Mouse (Mus musculus) kidney, embryonic 14.5 days (tissue): Measurements from ENCODE around the gene Hes7. TPM values are rescaled to one million over a fixed set of nuclear protein-coding genes. Genes with fewer than 3 reads are reported as not detected.

Experiments used
- ATAC-seq: fragments of 200-750 bp; cut with Nextera tagmentation; 2 replicates; pipeline ENCODE4 v1.8.0; 2017; ENCODE audit warnings: moderate number of reproducible peaks, mild to moderate bottlenecking, moderate TSS enrichment, moderate library complexity; ENCODE audit not compliant: low FRiP score, low TSS enrichment
- H3K27ac ChIP-seq: fragments of 300-500 bp; sonication (generic); 2 replicates; pipeline ENCODE4 v1.5.1; 2014; ENCODE audit warnings: low read depth, mild to moderate bottlenecking, low read length, moderate library complexity, mixed read lengths
- H3K27me3 ChIP-seq: fragments of 300-500 bp; sonication (generic); 2 replicates; pipeline ENCODE4 v1.6.1; 2014; ENCODE audit warnings: mild to moderate bottlenecking, low read length; ENCODE audit not compliant: control insufficient read depth, insufficient read depth
- H3K36me3 ChIP-seq: fragments of 300-500 bp; sonication (generic); 2 replicates; pipeline ENCODE4 v1.6.1; 2014; ENCODE audit warnings: low read length, mixed read lengths; ENCODE audit not compliant: control insufficient read depth, insufficient read depth
- H3K4me1 ChIP-seq: fragments of 300-500 bp; sonication (generic); 2 replicates; pipeline ENCODE4 v1.6.1; 2014; ENCODE audit warnings: low read length, mixed read lengths; ENCODE audit not compliant: control insufficient read depth, insufficient read depth
- H3K4me2 ChIP-seq: fragments of 300-500 bp; sonication (generic); replicated peaks from 2 replicates; pipeline ENCODE4 v1.6.1; 2014; ENCODE audit warnings: low read depth, mild to moderate bottlenecking, low read length
- H3K4me3 ChIP-seq: fragments of 300-500 bp; sonication (generic); 2 replicates; pipeline ENCODE4 v1.5.1; 2014; ENCODE audit warnings: mild to moderate bottlenecking, low read length
- H3K9ac ChIP-seq: fragments of 300-500 bp; sonication (generic); 2 replicates; pipeline ENCODE4 v1.6.1; 2014; ENCODE audit warnings: low read depth, mild to moderate bottlenecking, low read length, moderate library complexity
- H3K9me3 ChIP-seq: fragments of 300-500 bp; sonication (generic); 2 replicates; pipeline ENCODE4 v1.6.1; 2016; ENCODE audit warnings: low read length; ENCODE audit not compliant: control insufficient read depth
- WGBS: fragments of 180-500 bp; shearing (Covaris S2); extraction: QIAGEN DNeasy Blood & Tissue Kit; methylation state at CpG from one replicate; pipeline ENCODE4 v1.1.7; 2014; 5-methylcytosine and 5-hydroxymethylcytosine counted together
- polyA plus RNA-seq: library from polyadenylated mRNA; unstranded; fragments of >200 nt; fragmentation: Nextera tagmentation; extraction: Ambion mirVana; gene quantifications from 2 replicates; pipeline ENCODE4 v1.2.1, GENCODE M21; 2014

Hes7 gene
- polyA plus RNA-seq, 1 experiment from 2014 or later = 0.23 TPM

DNA sequence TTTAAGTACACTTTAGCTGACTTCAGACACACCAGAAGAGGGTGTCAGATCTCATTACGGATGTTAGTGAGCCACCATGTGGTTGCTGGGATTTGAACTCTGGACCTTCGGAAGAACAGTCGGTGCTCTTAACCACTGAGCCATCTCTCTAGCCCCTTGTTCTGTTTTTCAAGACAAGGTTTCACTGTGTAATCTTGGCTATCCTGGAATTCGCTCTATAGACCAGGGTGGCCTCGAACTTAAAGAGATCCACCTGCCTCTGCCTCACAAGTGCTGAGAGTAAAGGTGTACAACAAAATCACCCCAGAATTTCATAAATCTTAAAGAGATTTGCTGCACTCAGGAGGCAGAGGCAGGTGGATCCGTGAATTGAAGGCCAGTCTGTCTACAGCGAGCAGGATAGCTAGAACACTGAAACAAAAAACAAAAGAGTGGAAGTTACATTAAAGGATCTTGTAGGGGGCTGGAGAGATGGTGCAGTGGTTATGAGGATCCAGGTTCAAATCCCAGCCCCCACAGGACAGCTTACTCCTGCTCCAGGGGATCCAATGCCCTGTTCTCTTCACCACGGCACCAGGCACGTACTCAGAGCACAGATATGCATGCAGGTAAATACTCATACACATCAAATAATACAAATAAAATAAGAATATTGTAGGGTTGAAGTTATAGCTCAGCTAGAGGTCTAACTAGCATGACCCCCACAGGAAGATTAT lies 44.3 kb upstream of the Hes7 start:
- no peak overlapping the region for H3K9ac ChIP-seq
- no peak overlapping the region for H3K4me3 ChIP-seq
- 62% methylated on average over 8 of the region's 9 CpGs for WGBS
- H3K9me3 ChIP-seq = no peaks in the 10 kb centered on the region
- ATAC-seq = no peak
- no peaks in the 10 kb centered on the region for H3K36me3 ChIP-seq
- peaks cover 20% of the 10 kb centered on the region; the same call in 1 of the 2 replicates for H3K4me1 ChIP-seq
- no peaks in the 10 kb centered on the region for H3K27me3 ChIP-seq
- H3K4me2 ChIP-seq = no peak overlapping the region
- no peak overlapping the region for H3K27ac ChIP-seq

DNA sequence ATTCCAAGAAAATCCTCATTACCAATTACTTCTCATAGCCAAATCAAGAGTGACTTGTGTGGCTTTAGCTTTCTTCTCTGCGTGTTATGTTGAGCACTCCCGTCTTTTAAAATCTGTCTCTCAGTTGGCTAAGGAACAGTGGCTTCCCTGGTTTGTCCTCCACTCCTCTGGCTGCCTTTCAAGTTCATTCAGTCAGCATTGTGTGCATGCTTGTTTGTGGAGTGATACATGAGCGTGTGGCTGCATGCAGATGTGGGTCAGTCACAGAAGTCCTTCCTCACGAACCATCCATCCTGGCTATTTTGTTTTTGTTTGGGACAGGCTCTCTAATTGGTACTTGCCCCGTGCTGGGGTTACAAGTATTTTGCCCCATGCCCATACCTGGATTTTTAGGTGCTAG lies 43.6 kb upstream of the Hes7 start:
- no peaks in the 10 kb centered on the region for H3K27me3 ChIP-seq
- no peak for ATAC-seq
- peaks cover 15% of the 10 kb centered on the region; the same call in 1 of the 2 replicates for H3K4me1 ChIP-seq
- no peaks in the 10 kb centered on the region for H3K36me3 ChIP-seq
- H3K27ac ChIP-seq = no peak overlapping the region
- H3K9ac ChIP-seq = no peak overlapping the region
- H3K4me2 ChIP-seq = no peak overlapping the region
- WGBS = 65% methylated on average over 5 of the region's 5 CpGs
- H3K4me3 ChIP-seq = no peak overlapping the region
- no peaks in the 10 kb centered on the region for H3K9me3 ChIP-seq

DNA sequence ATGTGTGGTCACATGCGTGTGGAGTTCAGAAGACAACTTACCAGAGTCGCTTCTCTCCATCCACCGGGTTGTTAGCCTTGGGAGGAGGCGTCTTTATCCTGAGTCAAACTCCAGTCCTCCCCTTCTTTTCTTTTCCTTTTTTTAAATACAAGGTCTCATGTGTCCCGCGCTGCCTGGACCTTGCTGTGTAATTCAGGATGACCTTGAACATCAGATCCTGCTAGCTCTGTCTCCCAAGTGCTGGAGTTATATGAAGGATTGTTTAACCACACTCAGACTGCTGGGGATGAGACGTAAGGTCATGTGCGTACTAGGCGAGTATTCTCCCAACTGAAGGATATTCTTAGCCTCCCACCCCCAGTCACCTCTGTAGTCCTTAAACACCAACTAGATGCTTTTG lies 42.9 kb upstream of the Hes7 start:
- no peak overlapping the region for H3K27ac ChIP-seq
- ATAC-seq = no peak
- peaks cover 13% of the 10 kb centered on the region; the same call in 1 of the 2 replicates for H3K4me1 ChIP-seq
- H3K9me3 ChIP-seq = no peaks in the 10 kb centered on the region
- no peak overlapping the region for H3K4me3 ChIP-seq
- H3K4me2 ChIP-seq = no peak overlapping the region
- 83% methylated on average over 9 of the region's 9 CpGs for WGBS
- no peak overlapping the region for H3K9ac ChIP-seq
- no peaks in the 10 kb centered on the region for H3K36me3 ChIP-seq
- H3K27me3 ChIP-seq = no peaks in the 10 kb centered on the region

DNA sequence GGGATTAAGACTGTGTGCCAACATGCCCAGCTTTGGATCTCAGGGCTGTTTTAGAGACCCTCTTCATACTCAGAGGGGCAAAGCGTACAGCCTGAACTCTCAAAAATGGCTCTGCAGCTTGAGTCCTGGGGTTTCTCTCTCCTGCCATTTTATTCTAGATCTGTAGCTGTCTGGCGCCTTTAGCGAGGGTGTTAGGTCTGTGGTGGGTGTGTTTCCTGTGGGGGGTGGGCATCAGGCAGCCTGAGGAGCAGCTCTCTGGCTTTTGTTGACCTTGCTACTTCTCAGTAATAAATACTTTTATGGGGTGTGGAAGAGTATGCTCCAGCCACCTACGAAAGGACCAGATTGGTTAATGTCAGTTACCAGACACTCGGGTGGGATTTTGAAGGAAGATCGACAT lies 42.2 kb upstream of the Hes7 start:
- Histone ChIP-seq H3K27ac (no peak overlapping the region), H3K4me3 (no peak overlapping the region), H3K36me3 (no peaks in the 10 kb centered on the region), H3K27me3 (no peaks in the 10 kb centered on the region), H3K4me2 (no peak overlapping the region), H3K4me1 (peaks cover 11% of the 10 kb centered on the region; the same call in 1 of the 2 replicates), H3K9me3 (no peaks in the 10 kb centered on the region), H3K9ac (no peak overlapping the region)
- ATAC-seq = no peak
- WGBS = 47% methylated on average over 6 of the region's 6 CpGs

DNA sequence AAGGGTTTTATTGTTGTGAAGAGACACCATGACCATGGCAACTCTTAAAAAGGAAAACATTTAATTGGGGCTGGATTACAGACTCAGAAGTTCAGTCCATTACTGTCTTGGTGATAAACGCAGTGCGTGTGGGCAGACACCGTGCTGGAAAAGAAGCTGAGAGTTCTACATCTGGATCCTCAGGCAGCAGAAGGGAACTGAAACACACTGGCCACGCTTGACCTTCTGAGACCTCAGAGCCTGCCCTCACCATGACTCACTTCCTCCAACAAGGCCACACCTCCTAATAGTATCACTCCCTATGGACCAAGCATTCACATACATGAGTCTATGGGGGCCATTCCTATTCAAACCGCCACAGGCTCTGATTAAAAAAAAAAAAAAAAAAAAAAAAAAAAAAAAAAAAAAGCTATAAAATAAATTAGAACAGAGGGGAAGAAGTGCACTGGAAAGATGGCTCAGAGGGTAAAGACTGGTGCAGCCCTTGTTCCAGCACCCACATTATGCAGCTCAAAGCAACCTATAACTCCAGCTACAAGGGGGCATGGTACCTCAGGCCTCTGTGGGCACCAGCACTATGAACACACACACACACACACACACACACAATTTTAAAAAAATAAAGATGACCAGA lies 41.3 kb upstream of the Hes7 start:
- 38% methylated on average over 5 of the region's 5 CpGs for WGBS
- no peak overlapping the region for H3K4me2 ChIP-seq
- peak; percentile 40; the same call in 1 of the 2 replicates for ATAC-seq
- no peak overlapping the region for H3K27ac ChIP-seq
- H3K27me3 ChIP-seq = no peaks in the 10 kb centered on the region
- H3K4me1 ChIP-seq = peaks cover 10% of the 10 kb centered on the region; the same call in 1 of the 2 replicates
- H3K36me3 ChIP-seq = no peaks in the 10 kb centered on the region
- H3K9me3 ChIP-seq = no peaks in the 10 kb centered on the region
- H3K4me3 ChIP-seq = no peak overlapping the region
- no peak overlapping the region for H3K9ac ChIP-seq

DNA sequence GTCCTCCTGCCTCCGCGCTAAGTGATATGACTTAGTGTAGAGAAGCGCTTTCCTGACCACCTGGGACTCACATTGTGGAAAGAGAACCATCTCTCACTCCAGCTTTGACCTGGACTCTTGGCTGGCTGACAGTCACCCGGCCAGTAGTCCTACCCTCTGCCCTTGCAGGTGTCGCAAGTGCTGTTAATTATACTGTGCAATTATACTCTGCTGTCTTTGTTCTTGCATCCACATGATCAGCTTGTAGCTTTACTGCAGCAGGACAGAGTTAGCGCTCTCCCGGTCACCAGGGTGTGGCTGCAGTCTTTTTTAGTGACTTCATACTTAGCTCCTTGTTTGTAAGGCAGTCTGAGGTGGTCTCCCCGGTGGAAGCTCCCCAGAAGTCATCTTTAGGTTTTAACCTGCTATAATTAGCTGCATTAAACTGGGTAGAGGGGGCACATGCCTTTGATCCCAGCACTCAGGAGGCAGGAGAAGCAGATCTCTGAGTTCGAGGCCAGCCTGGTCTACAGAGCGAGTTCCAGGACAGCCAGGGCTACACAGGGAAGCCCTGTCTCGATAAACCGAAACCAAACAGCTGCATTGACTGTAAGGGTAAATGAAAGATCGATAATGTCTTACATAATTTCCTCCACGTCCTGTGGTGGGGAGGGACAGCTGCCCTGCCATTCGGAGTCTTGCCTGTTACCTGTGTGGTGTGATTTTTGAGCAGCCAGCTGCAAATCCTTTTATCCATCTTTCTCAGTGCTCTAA lies 39.9 kb upstream of the Hes7 start:
- Histone ChIP-seq H3K4me3 (no peak overlapping the region), H3K4me2 (no peak overlapping the region), H3K9me3 (no peaks in the 10 kb centered on the region), H3K9ac (no peak overlapping the region), H3K27ac (no peak overlapping the region), H3K27me3 (no peaks in the 10 kb centered on the region), H3K36me3 (no peaks in the 10 kb centered on the region), H3K4me1 (0 out of 2 replicates have a peak, but pooled peaks cover 4% of the 10 kb centered on the region)
- no peak for ATAC-seq
- WGBS = 75% methylated on average over 15 of the region's 15 CpGs

DNA sequence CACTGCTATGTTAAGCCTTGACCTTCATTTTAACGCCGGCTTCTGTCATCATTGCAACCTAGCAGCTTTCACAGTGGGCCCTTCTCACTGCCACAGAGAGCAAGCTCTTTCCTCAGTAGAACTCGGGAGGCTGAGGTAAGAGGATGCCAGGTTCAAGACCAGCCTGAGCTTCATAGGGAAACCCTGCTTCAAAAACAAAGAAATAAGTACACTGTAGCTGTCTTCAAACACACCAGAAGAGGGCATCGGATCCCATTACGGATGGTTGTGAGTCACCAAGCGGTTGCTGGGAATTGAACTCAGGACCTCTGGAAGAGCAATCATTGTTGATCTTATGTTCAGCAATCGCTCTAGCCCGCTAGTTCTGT lies 39.4 kb upstream of the Hes7 start:
- Histone ChIP-seq H3K9ac (no peak overlapping the region), H3K27me3 (no peaks in the 10 kb centered on the region), H3K4me1 (0 out of 2 replicates have a peak, but pooled peaks cover 4% of the 10 kb centered on the region), H3K27ac (no peak overlapping the region), H3K36me3 (no peaks in the 10 kb centered on the region), H3K9me3 (no peaks in the 10 kb centered on the region), H3K4me2 (no peak overlapping the region), H3K4me3 (no peak overlapping the region)
- 89% methylated on average over 8 of the region's 8 CpGs for WGBS
- no peak for ATAC-seq

DNA sequence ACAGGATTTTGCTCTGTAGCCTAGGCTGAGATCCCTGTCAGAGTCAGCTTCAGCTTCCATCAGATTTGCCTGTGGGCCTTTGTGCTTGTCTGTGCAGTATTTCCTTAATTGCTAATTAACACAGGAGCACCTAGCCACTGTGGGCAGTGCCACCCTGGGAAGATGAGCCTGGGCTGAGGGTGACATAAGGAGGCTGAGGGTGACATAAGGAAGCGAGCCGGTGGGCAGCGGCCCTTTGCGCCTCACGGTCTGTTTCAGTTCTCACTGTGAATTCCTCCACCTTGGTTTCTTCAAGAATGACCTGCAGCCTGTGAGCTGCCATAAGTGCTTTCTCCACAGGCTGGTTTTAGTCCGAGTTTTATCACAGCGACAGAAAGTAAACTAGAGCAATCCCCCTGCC lies 38.6 kb upstream of the Hes7 start:
- no peaks in the 10 kb centered on the region for H3K9me3 ChIP-seq
- H3K4me2 ChIP-seq = no peak overlapping the region
- no peak overlapping the region for H3K27ac ChIP-seq
- H3K27me3 ChIP-seq = no peaks in the 10 kb centered on the region
- H3K36me3 ChIP-seq = no peaks in the 10 kb centered on the region
- 0 out of 2 replicates have a peak, but pooled peaks cover 5% of the 10 kb centered on the region for H3K4me1 ChIP-seq
- no peak overlapping the region for H3K4me3 ChIP-seq
- 81% methylated on average over 7 of the region's 7 CpGs for WGBS
- H3K9ac ChIP-seq = no peak overlapping the region
- no peak for ATAC-seq

DNA sequence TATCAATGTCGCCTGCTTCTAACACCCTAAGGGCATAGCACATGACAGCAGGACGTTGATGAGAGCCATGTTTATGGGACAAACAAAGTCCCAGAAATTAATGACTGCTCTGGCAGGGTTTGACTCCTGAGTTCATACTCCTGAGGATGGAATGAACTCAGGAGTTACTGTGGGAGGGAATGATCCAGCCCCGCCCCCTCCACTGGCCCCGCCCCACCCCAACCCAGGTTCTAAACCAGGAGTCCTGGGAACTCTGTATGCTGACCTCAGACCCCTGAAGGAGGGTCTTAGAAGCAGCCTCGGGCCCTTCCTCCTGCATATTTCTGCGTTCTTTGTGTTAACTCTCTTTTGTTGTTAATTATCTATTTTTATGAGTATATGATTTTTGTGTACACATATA lies 34.6 kb upstream of the Hes7 start:
- Histone ChIP-seq H3K36me3 (peaks cover 12% of the 10 kb centered on the region), H3K4me2 (no peak overlapping the region), H3K4me1 (peaks cover 19% of the 10 kb centered on the region), H3K27ac (no peak overlapping the region), H3K4me3 (no peak overlapping the region), H3K9me3 (no peaks in the 10 kb centered on the region), H3K27me3 (no peaks in the 10 kb centered on the region), H3K9ac (no peak overlapping the region)
- ATAC-seq = no peak
- WGBS = 55% methylated on average over 6 of the region's 6 CpGs
